Mouse (Mus musculus) spleen, postnatal 14 days (tissue): Measurements from ENCODE around the gene Miga1.

Experiments used
- DNase-seq, 2 experiments: peaks; one replicate each; pipeline ENCODE4 v3.0.0; 2021 to 2022; ENCODE audit warnings: low spot score in 2 of 2

The Miga1 gene

GRCm38 (mm10) chr3:152245273-152245910, 94.8 kb downstream of the Miga1 start:
- DNase-seq, result no peak

DNA sequence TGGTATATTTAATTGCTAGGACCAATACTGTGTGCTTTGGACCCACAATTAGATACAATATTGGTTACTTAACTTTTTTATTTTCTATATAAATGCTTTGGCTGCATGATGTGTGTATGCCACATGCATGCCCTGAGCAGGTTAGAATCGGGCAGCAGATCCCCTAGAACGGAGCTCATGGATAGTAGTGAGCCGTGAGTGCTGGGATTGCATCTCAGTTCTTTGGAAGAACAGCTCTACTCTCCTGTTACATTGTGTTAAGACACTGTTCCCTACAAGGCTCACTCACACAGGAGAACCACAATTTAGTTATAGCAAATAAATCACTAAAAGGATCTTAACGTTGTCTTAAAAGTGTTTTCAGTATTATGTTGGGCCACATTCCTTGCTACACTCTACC, 96.9 kb downstream of the Miga1 start:
- no peak for DNase-seq

DNA sequence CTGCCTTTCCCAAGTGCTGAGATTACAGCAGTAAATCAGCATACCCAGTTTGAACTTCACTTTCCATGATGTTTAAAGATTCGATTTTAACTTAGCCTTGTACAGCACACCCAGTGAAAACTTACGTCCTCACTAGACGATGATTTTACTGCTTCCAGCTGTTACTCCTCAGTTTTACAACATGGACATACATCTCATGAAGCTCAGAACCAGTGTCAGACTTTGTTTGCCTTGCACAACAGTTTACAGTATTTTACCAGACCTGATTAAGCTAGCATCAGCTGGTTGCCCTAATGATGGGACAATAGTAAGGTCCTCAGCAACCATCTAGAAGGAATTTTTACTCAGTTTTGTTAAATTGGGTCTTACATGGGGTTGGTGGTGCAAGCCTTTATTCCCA, 99.1 kb downstream of the Miga1 start:
- DNase-seq, result no peak

DNA sequence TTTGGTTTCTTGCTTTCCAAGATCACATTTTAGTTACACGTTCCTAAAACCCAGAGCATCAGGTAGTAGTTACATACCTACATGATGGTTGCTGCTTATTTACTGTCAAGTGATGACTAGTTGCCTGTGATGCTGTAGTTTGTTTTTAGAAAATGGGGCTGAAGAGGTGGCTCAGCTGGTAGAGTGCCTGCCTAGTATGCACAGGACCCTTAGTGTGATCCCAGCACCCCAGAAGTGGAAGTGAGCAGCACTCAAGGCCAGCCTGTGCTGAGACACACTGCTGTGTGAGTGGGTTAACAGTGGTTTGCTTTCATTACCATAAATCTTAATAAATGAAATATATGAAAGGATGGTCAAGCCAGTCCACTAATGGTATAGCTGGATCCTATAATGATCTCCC, 100.6 kb downstream of the Miga1 start:
- no peak for DNase-seq

DNA sequence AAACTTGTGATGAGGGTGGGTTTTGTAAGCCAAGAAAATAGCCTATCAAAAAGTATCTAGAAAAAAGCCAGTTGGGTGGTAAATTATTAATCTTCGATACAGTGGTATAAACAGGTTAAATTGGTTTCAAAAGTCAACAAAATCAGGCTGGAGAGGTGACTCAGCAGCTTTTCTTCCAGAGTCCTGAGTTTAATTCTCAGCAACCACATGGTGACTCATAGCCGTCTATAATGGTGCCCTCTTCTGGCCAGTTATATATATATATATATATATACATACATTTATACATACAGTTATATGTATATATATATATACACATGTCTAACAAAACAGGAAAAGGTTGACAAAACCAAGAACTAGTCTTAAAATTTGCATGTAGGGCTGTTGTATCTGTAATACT, 101.4 kb downstream of the Miga1 start:
- DNase-seq, result no peak

- DNase-seq, result no peak
Measured at GRCm38 (mm10) chr3:152235805-152236204, 104.4 kb downstream of the Miga1 start.

GRCm38 (mm10) chr3:152235238-152235637, 105.0 kb downstream of the Miga1 start:
- no peak for DNase-seq

DNA sequence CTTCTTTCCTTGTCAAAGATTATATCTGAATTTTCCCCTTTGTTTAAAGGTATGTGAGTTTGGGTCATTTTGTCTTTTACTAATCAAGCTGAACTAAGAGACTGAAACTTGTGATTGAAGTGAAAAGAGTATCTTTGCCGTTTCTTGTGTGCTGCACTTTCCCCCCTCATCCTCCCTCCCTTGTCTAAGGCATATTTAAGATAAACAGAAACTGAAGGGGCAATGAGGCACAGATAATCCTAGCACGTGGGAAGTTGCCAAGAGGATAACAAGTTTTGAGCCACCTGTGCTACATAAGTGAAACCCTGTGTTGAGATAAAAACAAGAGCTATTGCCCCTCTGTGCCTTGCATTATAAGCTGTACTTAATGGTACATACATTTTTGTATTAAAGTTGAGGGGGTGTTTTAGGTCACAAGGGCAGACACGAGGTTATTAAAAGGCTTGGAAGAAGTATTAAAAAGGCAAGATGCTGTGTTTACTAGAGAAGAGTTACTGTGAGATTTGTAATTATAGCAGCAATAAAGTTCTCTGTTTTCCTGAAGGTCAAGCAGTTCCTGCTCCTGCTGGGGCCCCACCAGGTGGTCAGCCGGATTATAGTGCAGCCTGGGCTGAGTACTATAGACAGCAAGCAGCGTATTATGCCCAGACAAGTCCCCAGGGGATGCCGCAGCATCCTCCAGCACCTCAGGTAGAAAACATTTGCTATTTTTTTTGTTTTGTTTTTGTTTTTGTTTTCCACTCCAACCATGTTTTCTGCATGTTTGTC, 108.7 kb downstream of the Miga1 start:
- no peak for DNase-seq

GRCm38 (mm10) chr3:152229271-152229670, 110.9 kb downstream of the Miga1 start:
- no peak for DNase-seq

DNA sequence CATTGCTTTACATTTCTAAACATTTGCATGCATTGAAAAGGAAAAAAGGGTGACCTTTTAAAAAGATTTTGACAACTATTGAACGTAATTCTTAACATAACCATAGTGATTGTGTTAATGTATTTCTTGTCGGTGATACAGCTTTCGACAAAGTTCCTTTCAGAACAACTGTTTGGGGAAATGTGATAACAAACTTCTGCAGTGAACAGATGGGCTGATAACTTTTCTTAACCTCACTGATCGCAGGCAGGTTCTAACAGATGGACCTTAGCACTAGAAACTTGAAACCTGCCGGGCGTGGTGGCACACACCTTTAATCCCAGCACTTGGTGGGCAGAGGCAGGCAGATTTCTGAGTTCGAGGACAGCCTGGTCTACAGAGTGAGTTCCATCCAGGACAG, 111.4 kb downstream of the Miga1 start:
- no peak for DNase-seq

GRCm38 (mm10) chr3:152225906-152226305, 114.3 kb downstream of the Miga1 start:
- no peak for DNase-seq

- DNase-seq, result no peak
Measured at GRCm38 (mm10) chr3:152224918-152225317, 115.3 kb downstream of the Miga1 start.
